Mouse (Mus musculus) ZHBTc4 (cell line): ENCODE measurements around the gene Rasgrp1.

Source experiments
- DNase-seq: peaks from one replicate; pipeline ENCODE4 v3.0.0-alpha.2; 2011; ENCODE audit warnings: low read depth, low spot score

The Rasgrp1 gene

DNA sequence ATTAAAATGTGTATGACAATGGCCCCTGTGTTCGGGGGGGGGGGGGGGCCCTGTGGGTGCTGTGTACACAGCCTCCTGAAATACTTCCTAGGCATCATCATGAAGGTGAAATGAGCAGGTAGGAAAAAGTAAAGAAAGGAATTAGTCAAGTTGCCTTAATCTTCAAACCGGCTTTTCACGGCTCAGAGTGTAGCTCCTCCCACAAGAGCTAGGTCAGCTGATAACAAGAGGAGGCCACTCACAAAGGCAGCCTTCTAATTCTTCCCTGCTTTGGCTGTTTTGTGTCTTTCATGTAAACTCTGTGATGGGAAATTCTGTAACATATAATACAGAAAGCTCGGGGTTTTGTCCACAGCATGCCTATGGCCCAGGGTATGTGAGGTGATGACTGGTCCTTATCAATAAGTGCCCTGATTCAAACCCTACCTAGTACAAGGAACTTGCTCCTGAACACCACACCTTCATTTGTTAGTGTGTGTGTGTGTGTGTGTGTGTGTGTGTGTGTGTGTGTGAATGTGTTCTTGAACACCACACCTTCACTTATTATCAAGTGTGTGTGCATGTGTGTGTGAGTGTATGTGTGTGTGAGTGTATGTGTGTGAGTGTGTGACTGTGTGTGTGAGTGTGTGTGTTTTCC, 7.1 kb downstream of the Rasgrp1 start:
- DNase-seq, result no peak

DNA sequence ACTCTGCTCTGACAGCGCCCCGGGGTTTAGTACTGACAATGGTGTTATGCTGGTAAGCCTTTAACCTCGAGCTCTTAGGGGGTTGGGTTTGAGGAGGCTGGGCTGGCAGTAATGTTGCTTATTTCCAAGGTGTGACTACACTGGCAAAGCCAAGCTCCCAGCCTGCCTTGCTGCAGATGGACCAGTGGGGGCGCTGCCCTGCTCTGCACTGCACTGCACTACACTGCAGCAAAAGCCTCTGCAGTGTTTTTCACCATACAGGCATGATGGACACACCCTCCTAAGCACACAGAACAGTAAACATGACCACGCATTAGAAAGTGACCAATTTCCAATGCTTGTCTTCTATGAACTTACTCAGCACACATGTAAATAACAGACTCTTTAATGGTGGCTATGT, 11.2 kb downstream of the Rasgrp1 start:
- peak; percentile 54 for DNase-seq

DNA sequence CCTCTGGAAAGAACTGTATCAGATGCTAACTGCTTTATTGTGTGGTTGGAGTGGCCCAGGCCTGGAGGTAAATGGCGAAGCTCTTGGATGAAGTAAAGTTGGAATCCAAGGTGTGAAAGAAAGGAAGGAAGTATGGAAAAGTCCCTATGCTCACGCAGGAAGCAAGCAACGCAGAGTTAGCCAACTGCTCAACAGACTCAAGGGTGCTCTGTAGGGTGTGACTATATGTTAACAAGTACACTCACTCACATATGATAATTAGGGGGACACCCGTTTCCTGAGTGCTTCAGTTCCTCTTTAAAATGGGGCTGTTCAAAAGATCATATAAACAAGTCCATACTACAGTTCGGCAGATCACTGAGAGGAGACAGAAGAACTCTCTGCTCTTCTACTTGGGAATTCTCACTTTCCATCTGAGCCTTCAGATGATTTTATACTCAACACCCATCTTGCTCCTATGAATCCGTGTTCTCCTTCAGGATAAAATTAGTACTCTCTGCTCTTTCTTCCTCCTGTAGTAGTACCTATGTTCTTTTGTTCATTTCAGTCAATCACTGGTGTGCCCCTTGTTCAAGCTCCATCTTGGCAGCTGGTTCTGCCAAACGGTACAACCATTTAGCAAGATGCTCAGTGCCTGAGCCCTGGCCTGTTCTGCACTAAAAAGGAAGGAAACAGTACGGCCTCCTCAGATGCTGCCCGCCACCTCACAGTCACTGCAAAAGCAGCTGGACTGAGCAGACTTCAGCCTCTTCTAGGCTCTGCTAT, 14.1 kb downstream of the Rasgrp1 start:
- DNase-seq, result no peak

DNA sequence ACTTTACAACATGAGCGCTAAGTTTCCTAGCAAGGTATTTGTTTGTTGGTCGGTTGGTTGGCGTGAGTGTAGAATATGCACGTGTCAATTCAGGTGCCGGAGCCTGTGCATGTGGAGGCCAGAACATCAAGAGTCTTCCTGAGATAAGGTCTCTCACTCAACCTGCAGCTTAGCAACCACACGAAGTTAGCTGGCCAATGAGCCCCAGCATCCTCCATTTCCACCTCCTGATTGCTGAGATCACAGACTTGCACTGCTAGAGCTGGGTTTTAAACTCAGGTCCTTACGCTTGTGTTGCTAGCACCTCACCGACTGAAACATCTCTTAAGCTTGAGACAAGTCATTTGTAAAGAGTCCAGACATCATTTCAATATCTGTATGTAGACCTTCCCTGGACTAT, 20.4 kb downstream of the Rasgrp1 start:
- DNase-seq, result no peak

DNA sequence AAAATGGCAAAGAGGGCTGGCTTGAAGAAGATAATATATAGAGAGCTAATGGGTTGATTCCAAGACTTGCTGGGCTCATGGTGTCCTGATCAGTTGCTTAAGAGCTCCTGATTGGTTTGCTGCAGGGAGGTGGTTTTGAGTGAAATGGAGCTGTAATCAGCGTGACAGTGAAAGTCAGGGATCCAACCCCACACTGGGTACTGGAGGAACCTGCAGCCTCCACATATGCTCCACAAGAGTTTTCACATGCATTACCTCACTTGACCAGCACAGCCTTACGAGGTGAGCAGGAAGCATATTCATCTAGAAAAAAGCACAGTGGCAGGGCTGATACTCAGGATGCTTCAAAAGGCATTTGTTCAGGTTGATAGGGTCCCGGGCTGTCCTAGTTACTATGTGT, 21.6 kb downstream of the Rasgrp1 start:
- DNase-seq, result no peak

DNA sequence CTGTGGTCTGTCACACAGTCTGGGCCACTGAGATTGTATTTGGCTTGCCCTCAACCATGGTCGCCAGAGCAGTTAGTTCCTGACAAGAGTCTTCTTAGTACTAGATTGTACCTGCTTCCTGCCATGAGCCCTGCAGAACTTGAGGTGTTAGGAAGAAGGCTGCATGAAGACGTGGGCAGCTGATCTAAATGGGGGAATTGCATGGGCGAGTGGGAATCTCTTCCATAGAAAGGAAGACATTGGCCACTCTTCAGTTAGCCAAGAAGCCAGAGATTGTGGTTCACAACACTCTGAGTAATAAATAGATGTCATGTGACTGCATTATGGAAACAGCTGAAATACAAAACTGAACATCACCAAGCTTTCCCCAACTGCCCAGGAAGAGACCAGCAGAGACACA, 23.8 kb downstream of the Rasgrp1 start:
- no peak for DNase-seq

DNA sequence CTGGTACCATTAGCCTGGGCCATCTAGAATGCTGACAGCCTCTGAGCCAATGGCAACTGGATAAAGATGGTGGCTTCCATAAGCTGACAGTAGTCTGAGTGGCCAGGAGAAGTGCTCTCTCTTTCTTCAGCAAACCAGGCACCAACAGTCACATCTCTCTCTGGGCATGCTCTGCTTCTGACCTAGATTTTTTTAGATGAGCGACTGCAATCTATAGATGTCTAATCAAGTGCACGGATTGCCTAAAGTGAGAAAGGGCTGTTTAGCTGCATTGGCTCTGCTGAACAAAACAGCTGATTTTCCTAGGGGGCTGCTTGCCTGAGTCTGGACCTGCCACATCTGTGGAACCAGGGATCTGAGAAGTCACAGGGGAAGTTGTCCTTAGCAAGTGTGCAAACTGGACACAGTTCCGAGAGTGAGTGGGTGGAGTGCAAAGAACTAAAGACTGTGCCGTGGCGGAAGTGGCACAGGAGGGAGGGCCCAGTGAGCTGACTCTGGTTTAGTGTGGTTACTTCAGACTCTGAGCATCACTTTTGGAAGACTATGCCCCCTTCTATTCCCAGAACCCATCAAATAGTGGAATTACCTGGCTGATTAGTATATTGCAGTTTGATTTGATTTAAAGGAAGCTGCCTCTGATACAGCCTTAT, 29.1 kb downstream of the Rasgrp1 start:
- DNase-seq, result no peak

DNA sequence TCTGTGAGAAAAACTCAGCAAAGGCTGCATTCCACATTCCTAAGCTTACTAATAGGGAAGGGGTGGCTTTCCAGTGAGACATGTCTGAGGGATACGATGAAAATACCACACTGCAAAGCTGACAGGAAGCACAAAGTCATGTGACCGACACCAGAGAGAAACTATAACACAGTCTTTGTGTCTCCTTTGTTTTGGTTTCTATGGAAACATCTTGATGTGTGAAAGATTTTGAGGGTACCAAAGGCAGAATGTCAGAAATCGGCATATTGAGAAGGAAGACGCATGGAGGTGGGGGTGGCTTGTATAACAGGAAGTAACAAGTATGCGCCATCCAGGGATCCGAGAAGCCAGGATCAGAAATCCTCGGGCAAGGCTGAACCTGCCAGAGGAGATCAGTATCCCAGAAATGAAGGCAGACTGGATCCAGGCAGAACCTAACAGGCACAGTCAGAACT, 30.3 kb downstream of the Rasgrp1 start:
- DNase-seq, result no peak

DNA sequence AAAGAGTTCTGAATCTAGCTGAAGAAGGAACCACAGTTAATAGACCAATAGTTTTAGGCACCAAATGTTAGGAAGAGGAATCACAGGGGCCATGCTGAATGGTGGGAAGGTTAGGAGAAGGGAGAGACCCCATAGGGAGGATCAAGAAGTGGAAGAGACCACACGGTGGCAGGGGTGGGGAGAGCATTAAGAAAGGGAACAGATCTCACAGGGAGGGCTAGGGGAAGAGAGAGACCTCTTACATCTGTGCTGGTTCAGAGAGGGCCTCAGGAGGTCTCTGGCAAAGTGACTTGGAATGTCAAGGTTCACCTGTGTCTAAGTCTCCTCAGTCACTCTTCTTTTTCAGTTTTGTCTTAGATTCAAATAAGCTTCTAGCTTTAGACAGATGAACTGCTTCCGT, 30.8 kb downstream of the Rasgrp1 start:
- no peak for DNase-seq

DNA sequence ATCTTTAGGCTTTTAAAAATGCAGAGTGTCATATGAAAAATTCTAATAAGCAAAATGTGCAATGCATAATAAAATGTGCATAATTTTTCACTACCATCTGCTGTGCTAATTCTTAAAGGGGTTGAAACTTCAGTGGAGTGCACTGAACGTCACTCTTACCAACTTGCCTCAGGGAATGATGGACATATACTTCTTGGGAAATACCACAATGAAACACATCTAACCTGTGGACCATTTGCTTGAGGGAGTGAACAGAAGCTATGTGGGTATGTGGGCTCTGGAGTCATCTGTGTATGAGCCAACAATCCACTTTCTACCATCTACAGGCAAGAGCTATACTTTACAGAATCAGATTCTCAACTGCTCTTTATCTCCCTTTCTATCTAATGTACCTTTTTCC, 31.5 kb downstream of the Rasgrp1 start:
- DNase-seq, result no peak

DNA sequence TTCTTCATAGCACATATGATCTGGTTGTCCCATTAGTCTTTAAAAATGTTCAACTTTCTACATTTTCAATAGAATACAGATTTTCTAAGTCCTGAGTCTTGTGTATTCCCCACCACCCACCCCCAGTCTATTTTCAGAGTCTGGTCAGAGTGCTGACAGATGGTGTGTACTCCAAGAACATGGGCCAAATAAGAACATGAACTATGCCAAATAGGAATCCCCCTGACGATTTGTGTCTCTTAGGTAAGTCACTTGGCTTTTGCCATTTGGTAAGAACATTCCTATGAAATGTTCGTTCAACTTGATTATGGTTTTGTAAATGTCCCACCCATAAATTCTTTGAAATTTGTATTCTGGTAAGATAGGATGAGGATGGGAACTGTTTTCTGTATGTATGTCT, 33.8 kb downstream of the Rasgrp1 start:
- no peak for DNase-seq

DNA sequence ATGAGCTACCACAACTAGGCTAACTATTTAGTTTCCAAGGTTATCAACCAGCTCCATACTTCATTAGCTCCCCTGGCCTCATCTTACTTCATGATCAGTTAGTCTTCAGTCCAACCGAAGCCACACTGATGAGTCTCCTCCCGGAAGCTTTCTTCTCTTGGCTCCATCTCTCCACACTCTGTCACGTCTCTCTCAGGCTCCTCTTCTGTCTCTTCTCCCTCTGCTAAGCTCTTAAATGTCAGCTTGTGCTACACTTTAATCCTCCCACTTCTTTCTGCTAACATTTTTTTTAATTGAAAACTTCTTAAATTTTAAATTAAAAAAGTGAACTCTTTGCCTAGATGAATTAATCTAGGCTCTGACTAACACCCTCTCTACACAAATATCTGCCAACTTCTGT, 34.8 kb downstream of the Rasgrp1 start:
- no peak for DNase-seq

DNA sequence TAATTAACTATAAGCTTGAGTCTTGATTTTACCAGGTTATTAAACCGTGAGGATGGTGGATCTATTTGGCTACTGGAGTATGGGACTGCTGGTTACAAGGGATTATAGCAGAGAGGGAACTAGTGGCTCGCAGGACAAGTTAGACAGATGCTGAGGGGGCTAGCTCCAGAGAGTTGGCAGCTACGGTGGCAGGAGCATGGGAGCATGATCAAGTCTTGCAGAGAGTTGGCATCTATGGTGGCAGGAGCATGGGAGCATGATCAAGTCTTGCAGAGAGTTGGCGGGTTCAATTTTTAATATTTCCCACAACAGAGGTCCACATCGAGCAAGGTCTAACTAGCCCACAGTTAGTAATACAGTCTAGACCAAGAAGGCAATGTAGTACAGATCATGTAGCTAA, 37.9 kb downstream of the Rasgrp1 start:
- no peak for DNase-seq

DNA sequence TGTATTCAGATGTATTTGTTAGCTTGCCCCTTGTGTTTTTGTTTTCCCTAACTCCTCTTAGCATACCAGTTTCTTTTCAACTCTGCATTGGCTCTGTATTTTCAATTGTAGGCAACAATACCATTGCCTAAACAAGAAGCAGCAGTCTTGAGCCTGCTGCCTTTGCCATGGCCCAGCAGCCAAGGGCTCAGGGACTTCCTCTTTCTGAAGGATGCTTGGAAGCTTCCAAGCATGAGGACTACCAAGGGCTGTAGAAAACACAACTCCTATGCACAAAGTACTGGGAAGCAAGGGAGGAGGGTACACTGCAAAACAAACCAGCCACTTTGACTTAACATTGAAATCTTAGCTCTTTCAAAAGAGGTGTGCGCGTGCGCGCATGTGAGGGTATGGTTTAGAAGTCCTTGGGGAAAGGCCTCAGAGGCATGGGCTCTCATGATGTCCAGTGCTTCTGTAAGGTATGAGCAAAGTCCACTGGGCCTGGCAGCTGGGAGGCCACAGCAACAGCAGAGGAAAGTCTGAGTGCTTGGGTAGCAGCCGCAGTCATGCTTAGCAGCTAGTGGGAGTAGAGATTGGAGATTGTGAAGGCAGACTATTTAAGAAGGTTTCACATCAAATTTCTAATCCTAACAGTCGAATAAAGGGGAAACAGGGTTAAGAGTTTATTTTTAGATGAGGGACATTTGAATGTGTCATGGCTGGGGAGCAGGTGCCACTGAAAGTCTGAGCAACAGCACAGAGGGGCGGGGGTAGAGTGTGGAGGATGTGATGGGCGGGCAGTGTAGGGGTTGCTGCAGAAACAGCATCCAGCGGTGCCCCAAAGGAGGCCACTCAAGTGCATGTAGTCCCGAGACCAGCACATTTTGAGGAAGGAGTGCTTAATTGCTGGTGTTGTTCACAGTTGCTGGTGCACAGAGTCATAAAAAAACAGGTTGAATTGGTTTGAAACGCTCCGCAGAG, 39.1 kb downstream of the Rasgrp1 start:
- no peak for DNase-seq

DNA sequence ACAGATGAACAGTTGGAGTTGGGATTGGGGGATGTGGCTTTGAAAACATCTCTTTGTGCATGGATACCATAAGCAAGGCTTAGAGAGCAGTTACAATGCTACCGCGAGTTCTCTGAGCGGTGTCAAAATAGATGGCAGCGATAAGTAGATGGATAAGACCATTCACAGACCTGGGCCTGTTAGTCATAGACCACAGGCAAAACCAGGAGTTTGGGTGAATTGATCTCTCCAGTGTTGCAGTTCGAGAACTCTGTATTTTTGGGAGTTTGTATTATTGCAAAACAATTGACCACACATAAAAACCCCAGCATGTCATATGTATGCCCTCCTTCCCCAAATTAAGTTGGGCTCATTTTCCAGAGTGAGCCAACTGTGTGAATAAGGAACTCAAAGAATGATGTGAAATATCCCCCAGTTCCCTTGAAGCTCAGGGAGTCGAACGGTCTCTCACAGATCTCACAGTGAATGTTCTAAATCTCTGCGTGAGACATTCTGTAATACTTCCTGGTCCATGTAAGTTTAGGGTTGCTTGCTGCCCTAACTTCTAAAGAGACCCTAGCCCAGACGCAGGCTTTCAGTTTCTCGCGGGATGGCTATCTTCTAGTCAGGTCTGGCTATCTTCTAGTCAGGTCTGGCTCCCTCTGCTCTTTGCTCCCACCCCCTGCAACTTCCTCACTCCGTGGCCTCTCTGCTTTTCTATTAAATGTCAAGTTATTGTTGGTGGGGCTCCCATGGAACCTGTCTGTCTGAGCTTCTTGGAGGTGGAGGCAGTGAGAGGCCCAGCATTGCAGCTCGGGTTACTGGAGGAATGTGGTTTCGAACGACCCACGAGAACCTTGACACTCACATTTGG, 43.0 kb downstream of the Rasgrp1 start:
- DNase-seq, result peak; percentile 17

DNA sequence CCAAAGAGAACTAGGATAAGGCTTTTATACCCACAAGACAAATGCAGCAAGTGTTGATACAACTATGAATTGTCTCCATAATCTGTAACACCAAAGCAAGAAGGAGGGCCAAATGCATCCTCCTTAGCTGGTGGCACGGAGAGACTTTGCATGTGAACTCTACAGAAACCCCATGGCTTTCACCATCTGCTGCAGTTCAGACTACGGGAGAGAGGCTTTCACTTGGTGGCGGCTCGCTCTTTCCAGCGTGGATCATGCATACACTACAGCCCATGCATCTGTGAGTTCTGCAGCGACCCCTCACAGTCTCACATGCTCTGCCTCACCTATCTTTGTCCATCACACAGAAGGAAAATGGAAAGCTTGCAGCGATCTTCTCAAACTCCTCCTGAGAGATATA, 54.5 kb downstream of the Rasgrp1 start:
- DNase-seq, result no peak

DNA sequence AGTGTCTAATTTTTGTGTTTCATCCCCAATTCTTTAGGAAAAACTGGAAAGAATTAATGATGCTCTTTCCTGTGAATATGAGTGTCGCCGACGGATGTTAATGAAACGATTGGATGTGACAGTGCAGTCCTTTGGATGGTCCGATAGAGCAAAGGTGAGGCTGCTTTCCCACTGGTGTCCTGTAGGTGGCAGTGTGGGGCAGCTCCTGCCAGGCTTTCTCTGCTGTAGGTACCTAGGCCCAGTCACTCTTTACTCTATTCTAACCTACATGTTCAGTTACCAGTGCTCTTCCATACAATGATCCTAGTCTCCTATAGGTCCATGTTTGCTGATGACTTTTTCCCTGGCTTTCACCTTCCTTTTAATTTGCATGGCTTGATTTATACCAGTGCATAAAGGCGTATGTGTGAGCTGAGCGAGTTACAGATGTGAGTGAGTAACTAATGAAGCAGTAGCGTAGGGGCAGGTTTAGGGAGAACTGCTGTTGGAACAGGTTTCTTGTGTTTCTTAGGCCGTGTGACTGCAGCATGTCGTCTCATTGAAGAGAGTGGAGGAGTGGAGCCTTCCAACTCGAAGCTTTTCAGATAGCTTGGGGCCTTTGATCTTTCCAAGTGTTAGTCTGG, 78.9 kb downstream of the Rasgrp1 start:
- DNase-seq, result peak; percentile 72

DNA sequence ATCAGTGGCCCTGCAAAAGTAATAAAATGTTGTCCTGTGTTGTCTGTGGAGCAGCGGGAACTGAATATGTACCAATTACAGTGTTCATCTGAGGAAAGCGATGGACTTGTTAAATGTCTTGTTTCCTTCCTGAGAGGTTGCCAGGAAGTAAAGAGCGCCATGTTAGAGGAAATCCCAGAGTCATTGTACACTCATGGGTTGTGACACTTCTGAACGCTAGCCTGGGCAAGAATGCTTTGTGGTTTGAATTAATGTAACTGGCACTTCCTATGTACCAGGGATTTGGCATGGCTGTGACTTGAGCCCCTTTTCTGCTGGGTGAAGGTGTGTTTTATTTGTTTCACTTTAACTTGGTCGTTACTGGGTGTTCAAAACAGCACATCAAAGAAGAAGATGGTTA, 80.6 kb downstream of the Rasgrp1 start:
- DNase-seq, result no peak

DNA sequence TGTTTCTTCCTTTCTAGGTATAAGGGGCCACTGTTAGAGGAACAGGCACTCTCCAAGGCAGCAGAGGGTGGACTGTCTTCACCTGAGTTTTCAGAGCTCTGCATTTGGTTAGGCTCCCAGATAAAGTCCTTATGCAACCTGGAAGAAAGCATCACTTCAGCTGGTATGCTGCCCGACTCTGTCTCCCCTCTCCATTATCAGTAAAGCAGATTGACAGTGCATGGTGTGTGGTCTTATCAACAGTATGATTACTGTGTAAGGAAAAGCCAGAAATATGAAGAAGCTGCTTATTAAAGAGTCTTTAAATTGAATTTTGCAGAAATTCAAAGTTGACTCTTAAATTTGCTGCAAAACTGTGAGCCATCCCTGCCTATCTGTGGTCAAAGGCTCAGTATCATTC, 85.2 kb downstream of the Rasgrp1 start:
- DNase-seq, result no peak

DNA sequence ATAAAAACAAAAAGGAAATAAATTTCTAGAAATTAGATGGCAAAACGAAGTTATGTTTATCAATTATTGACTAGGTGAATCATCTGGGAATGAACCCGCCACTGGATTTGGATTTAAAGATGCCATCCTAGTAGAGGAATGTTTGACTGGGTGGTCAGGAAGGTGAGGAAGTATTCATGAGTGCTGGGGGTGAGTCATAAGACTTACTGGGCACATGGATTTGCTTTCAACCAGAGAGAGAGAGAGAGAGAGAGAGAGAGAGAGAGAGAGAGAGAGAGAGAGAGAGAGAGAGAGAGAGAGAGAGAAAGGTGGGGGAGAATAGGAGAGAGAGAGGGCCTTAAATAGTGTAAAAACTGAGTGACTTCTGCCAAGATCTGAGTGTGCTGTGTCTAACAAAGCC, 87.4 kb downstream of the Rasgrp1 start:
- DNase-seq, result no peak
